Mouse (Mus musculus): ENCODE measurements around the gene Ranbp10.

DNA sequence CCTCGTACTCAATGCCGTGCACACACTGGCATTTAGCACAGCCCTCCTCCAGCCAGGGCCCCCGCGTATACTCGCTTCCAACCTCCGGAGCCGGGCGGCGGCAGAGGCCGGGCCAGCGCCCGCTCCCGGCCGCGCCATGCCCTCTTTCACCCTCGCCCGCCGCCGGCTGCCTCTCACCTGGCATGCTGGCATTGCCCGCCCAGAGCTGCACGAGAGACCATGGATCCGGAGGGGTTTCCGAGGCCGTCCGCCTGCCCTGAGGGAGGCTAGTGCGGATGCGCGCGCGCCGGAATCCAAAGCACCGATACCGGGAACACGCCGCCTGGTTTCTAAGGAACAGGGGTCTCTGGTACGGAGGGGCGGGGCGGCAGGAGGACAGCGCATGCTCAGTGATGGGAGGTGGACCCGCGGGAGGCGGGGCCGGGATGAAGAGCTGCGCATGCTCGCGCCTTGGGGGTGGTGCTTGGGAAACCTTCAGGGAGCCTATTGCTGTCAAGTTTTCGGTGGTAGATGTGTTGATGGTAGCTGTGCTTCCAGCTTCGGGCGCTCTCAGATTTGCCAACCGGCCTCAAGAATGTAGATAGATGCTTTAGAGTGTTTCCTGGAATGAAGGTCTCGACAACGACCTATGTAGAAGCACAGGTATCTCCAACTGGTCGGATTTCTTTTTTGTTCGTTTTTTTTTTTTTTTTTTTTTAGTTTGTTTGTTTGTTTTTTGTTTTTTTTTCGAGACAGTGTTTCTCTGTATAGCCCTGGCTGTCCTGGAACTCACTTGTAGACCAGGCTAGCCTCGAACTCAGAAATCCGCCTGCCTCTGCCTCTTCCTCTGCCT lies 68.7 kb downstream of the Ranbp10 start, which contains the start of gene Gfod2:
- no peak for TF ChIP-seq CTCF (IDR thresholded peaks at IDR 0.05)
- TF ChIP-seq EP300 (IDR thresholded peaks at IDR 0.05), result no peak
